In genomic region chr13:98354090-98354801, GRCm38 (mm10) we compare ENCODE assay signal across 8 mouse cellular contexts. TPM values are rescaled to one million over a fixed set of nuclear protein-coding genes. Genes with fewer than 3 reads are reported as not detected.
DNase-seq lines count a peak whose midpoint lies in the region; ATAC-seq and TF ChIP-seq lines count a peak whose summit lies in the region.

Gene Foxd1 (plus strand): TSS chr13:98354242.

- H3K27me3 ChIP-seq in heart, embryonic 14.5 days (ENCODE audit: control insufficient read depth, insufficient read depth, low read length) = peaks cover 92% of the 10 kb centered on the region
- peaks cover 76% of the 10 kb centered on the region for H3K27me3 ChIP-seq in kidney, postnatal 0 days (ENCODE audit: insufficient read depth, low read length)

- H3K4me1 ChIP-seq in heart, embryonic 14.5 days (ENCODE audit: control insufficient read depth in 2 of 2, insufficient read depth in 2 of 2, low read length in 2 of 2) = peaks cover 2 to 14% of the 10 kb centered on the region in 2 experiments; a peak in 3 of 4 replicates
- H3K4me1 ChIP-seq in kidney, postnatal 0 days (replicated peaks; ENCODE audit: insufficient read depth, low read length) = peaks cover 14% of the 10 kb centered on the region; the same call in 1 of the 2 replicates

- peak; percentile 34; the same call in 1 of the 2 replicates for TF ChIP-seq CTCF in kidney, postnatal 0 days (IDR thresholded peaks at IDR 0.05; ENCODE audit: low read depth)

- H3K4me3 ChIP-seq in heart, embryonic 14.5 days (ENCODE audit: control insufficient read depth in 1 of 2, insufficient read depth in 1 of 2, low read depth in 1 of 2, low read length in 2 of 2) = peak within 1 kb of the TSS; percentile 41 to 52
- peak within 1 kb of the TSS; percentile 63 for H3K4me3 ChIP-seq in kidney, postnatal 0 days (replicated peaks; ENCODE audit: low read depth, low read length)

- ATAC-seq in heart, embryonic 14.5 days (ENCODE audit: insufficient number of reproducible peaks, insufficient read depth, low FRiP score, low read depth) = peak; percentile 79
- ATAC-seq in kidney, postnatal 0 days (replicated peaks; ENCODE audit: low FRiP score, low read depth) = peak; percentile 90

- H3K36me3 ChIP-seq in heart, embryonic 14.5 days (ENCODE audit: control insufficient read depth, insufficient read depth, low read length) = no peaks in the 10 kb centered on the region
- no peaks in the 10 kb centered on the region for H3K36me3 ChIP-seq in kidney, postnatal 0 days (ENCODE audit: insufficient read depth, low read length)

- WGBS in heart, embryonic 14.5 days = under 1% methylated on average over 70 of the region's 76 CpGs
- whole genome bisulfite sequencing in kidney, postnatal 0 days = under 1% methylated on average over 62 of the region's 76 CpGs

- H3K9ac ChIP-seq in heart, embryonic 14.5 days (ENCODE audit: low read length) = 0 out of 2 replicates have a peak within 1 kb of the TSS, but pooled peaks have one; percentile 41
- H3K9ac ChIP-seq in kidney, postnatal 0 days (ENCODE audit: low read depth, low read length) = peak within 1 kb of the TSS; percentile 73

- DNase-seq in right cerebral cortex, postnatal 10 days (ENCODE audit: low spot score in 2 of 2) = peak; percentile 28 to 31
- no peak for DNase-seq in right cerebral cortex, postnatal 4 days
- DNase-seq in embryo, embryonic 11 days = peak; percentile 90
- peak; percentile 95 for DNase-seq in kidney, postnatal 0 days (ENCODE audit: low spot score)
- peak; percentile 33 for DNase-seq in lung, postnatal 25 days (ENCODE audit: low spot score)
- peak; percentile 3 for DNase-seq in skeletal muscle tissue, adult 2 months (ENCODE audit: low read depth, low spot score)
- DNase-seq in layer of hippocampus, adult 8-10 months (ENCODE audit: low spot score in 2 of 2) = no peak

- H3K27ac ChIP-seq in heart, embryonic 14.5 days (replicated peaks in 1 of 2; ENCODE audit: control insufficient read depth in 1 of 2, insufficient read depth in 1 of 2, low read depth in 2 of 2, low read length in 2 of 2) = no peak within 1 kb of the TSS
- peak within 1 kb of the TSS; percentile 75 for H3K27ac ChIP-seq in kidney, postnatal 0 days

- H3K4me2 ChIP-seq in heart, embryonic 14.5 days (ENCODE audit: low read length) = peak within 1 kb of the TSS; percentile 84
- H3K4me2 ChIP-seq in kidney, postnatal 0 days (ENCODE audit: low read length) = peak within 1 kb of the TSS; percentile 85

- no peaks in the 10 kb centered on the region for H3K9me3 ChIP-seq in heart, embryonic 14.5 days (ENCODE audit: control insufficient read depth, low read length)
- H3K9me3 ChIP-seq in kidney, postnatal 0 days (replicated peaks; ENCODE audit: low read length) = no peaks in the 10 kb centered on the region

RNA-seq across cellular contexts. Expression of gene Foxd1, which starts in this region (rescaled TPM):
- not detected in 2 replicates for polyA plus RNA-seq in heart, embryonic 14.5 days (2014; fragmentation: Nextera tagmentation; extraction: Ambion mirVana)
- polyA plus RNA-seq in kidney, postnatal 0 days (2015; fragmentation: Nextera tagmentation; extraction: Ambion mirVana) = 2.4 and 3.4 TPM in 2 replicates
- total RNA-seq in layer of hippocampus, adult 8-10 months (2022) = 1 to 10 TPM in 3 of 4 experiments, under 1 TPM in 1; 0.74 to 1.3 (median 1.2) TPM

Comparison
In these comparisons a context has a peak if more than half of its experiments do, and no peak if none do; other contexts are left out.
1. DNase-seq: peak in right cerebral cortex, postnatal 10 days (2 of 2), embryo, embryonic 11 days (single experiment), kidney, postnatal 0 days (single experiment), lung, postnatal 25 days (single experiment) and skeletal muscle tissue, adult 2 months (single experiment); none in right cerebral cortex, postnatal 4 days (single experiment) and layer of hippocampus, adult 8-10 months (0 of 2).
2. Peak in ATAC-seq, H3K4me3 ChIP-seq, H3K9ac ChIP-seq and H3K4me2 ChIP-seq in heart, embryonic 14.5 days; RNA of the gene not detected or under 1 TPM.